Mouse (Mus musculus): ENCODE results near the gene Nynrin. TPM values are rescaled to one million over a fixed set of nuclear protein-coding genes. Genes with fewer than 3 reads are reported as not detected.

Nynrin gene
- polyA plus RNA-seq, 1 experiment from 2014 or later = 7.0 TPM

DNA sequence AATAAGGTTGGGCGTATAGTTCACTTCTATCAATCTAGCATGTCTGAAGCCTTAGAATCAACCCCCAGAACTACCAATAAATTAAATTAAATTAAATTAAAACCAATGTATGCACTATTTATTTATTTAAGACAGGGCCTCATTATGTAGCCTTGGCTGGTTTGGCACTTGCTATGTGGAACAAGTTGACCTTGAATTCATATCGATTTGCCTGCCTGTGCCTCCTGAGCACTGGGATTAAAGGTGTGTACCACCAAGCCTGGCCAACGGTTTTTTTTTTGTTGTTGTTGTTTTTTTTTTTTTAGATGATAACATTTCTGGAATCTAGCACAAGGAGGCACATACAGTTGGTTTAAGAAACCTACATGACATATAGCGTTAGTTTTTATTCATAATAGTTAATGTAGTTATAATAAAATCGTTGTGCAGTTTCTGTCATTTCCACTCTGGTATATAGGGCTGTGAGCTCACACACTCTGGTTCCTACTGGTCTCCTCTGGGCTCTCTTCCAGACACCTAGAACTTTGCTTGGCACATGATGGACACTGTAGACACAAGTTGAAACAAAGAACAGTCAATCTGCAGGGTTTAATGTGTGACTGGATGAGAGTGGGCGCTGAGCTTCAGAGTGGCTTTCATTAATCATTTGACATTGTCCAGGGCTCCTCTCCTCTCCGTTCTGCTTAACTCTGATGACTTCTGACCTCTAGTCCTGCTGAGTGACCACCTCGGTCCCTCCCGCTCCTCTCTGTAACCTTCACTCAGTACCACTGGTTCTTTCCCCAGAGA, 8.1 kb upstream of the Nynrin start:
- no peak overlapping the region for H3K4me2 ChIP-seq
- no peaks in the 10 kb centered on the region for H3K9me3 ChIP-seq (replicated peaks)
- H3K36me3 ChIP-seq = no peaks in the 10 kb centered on the region
- 71% methylated on average over 9 of the region's 9 CpGs for WGBS (ENCODE audit: insufficient replicate concordance)
- no peaks in the 10 kb centered on the region; the same call in 1 of the 2 replicates for H3K27me3 ChIP-seq (replicated peaks)
- H3K27ac ChIP-seq = no peak overlapping the region
- no peak overlapping the region for H3K4me3 ChIP-seq
- H3K4me1 ChIP-seq = peaks cover under 1% of the 10 kb centered on the region; the same call in 1 of the 2 replicates
- no peak overlapping the region for H3K9ac ChIP-seq
- ATAC-seq = no peak

DNA sequence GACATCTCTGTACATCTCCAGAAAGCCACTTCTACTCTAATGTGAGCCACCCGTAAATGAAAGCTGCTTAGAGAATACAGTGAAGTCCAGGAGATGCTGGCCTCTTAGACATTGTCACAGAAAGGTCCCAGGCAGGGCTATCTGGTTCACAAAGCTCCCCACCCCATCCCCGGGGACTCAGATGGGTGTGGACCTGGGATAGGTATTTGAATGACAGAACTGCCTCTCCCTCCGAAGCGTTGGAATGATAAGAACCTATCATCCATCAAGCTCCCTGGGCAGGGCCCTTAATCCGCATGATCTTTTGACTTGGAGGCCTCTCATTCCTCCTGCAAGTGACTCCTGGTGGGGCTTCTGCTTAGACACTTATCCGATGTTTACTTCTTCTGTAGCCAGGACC, 2.9 kb upstream of the Nynrin start:
- Histone ChIP-seq H3K4me2 (no peak overlapping the region), H3K9ac (no peak overlapping the region), H3K27me3 (replicated peaks) (peaks cover 17% of the 10 kb centered on the region), H3K36me3 (no peaks in the 10 kb centered on the region), H3K4me1 (peaks cover 44% of the 10 kb centered on the region), H3K4me3 (no peak overlapping the region), H3K27ac (no peak overlapping the region), H3K9me3 (replicated peaks) (no peaks in the 10 kb centered on the region)
- no peak for ATAC-seq
- WGBS (ENCODE audit: insufficient replicate concordance) = 38% methylated on average over 6 of the region's 6 CpGs

DNA sequence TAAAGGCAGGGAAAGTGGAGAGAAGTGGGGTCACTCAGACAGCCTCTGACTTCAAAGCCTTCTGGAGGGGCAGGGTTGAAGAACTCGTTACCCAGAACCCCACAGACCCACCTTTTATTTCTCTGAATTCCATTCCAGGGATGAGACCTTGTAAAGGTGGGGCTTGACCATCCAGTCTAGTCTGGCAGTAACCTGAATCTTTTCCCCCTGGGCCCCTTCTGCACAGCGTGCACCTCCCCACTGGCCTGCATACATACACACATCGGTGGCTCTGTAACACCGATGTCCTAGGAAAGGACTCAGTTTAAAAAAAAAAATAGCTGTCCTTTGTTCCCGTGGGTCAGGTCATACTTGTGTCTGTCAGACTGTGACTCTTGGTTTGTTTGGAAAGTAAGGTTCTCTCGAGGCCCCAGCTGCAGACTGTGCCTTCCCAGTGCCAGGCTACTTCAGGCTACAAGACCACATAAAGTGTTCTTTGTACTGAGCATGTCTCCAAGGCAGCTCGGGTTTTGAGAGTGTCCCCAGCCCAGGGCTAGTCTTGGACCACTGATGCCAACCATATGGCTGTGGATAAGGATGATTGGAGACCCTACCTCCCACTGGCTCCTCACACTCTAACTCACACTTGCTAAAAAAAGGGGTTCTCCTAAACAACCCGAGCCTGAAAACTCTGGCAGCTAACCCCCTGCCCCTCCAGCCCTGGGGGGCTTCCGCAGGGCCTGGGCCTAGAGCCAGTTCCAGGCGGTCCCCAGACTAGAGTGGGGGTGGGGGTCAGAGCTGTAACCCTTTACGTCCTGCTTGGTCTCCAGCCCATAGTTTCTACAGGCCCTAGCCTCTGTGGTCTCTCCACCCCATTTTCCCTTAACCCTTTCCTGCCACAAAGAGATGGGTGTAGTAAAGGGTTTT, 911 bp upstream of the Nynrin start:
- ATAC-seq = peak; percentile 40
- WGBS (ENCODE audit: insufficient replicate concordance) = 24% methylated on average over 11 of the region's 11 CpGs
- H3K4me1 ChIP-seq = peaks cover 56% of the 10 kb centered on the region
- no peaks in the 10 kb centered on the region for H3K9me3 ChIP-seq (replicated peaks)
- no peaks in the 10 kb centered on the region for H3K36me3 ChIP-seq
- H3K27me3 ChIP-seq (replicated peaks) = peaks cover 17% of the 10 kb centered on the region
- H3K4me2 ChIP-seq = peak overlapping the region; percentile 80
- peak overlapping the region; percentile 81 for H3K27ac ChIP-seq
- H3K9ac ChIP-seq = 0 out of 2 replicates have a peak overlapping the region, but pooled peaks have one; percentile 43
- H3K4me3 ChIP-seq = peak overlapping the region; percentile 59; the same call in 1 of the 2 replicates

DNA sequence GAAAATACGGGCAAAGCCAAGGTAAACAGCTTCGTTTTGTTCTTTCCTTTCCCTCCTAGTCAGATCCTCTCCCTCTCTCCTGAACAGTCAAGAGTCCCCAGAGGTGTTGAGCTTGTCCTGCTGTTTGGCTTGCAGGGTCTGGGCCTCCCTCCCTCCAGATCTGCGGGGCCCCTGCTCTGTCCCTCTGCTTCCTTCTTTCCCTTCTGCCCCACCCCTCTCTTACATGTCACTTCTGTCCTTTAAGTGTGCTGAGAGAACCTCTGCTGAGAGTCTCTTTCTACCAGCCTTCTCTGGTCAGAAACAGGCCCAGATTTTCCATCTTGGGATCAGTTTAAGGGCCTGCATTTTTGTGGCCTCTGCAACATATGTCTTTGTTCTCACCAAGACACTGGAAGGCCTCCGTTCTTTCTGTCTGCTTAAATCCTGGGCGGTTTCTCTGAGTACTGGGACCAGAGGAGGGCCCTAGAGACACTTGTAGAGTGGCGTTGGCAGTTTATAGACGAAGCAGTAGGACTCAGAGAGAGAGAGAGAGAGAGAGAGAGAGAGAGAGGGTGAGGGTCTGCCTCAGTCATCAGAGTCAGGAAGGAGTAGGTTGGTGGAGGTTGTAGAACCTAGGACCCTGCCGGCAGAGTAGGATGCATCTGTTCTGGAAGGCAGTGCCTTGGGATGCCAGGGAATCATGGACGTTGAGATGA, 743 bp downstream of the Nynrin start:
- 5% methylated on average over 9 of the region's 9 CpGs for WGBS (ENCODE audit: insufficient replicate concordance)
- ATAC-seq = no peak

DNA sequence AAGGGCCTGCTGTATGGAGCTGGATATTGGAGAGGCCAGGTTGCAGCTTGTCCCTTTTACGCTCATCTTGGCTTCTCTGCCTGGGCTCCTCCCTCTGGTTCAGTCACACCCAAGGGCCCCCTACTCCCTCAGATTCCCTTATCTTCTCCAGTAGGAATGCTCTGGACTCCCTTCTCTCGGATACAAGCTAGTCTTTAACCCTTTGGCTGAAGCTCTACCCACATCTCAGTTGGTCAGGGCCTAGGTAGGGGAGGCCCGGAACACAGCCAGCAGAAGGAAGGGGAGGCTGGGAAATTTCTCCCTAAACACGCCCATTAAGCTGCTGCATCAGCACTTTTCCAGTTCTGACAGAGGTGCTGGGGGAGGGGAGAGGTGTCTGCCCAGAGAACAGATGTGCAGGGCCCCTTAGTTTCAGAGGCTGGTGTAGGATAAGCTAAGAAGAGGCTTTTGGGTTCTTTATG, 1.3 kb downstream of the Nynrin start:
- H3K9ac ChIP-seq = peak overlapping the region; percentile 43
- H3K4me2 ChIP-seq = peak overlapping the region; percentile 80
- WGBS (ENCODE audit: insufficient replicate concordance) = 5% methylated on average over 4 of the region's 4 CpGs
- peaks cover 61% of the 10 kb centered on the region for H3K4me1 ChIP-seq
- no peaks in the 10 kb centered on the region for H3K9me3 ChIP-seq (replicated peaks)
- peak overlapping the region; percentile 81 for H3K27ac ChIP-seq
- no peaks in the 10 kb centered on the region for H3K36me3 ChIP-seq
- no peak for ATAC-seq
- H3K4me3 ChIP-seq = peak overlapping the region; percentile 59
- H3K27me3 ChIP-seq (replicated peaks) = peaks cover 17% of the 10 kb centered on the region

More for the DNA sequence above, 743 bp downstream of the Nynrin start:
- H3K27ac ChIP-seq = peak overlapping the region; percentile 81
- no peaks in the 10 kb centered on the region for H3K9me3 ChIP-seq (replicated peaks)
- peak overlapping the region; percentile 80 for H3K4me2 ChIP-seq
- H3K4me3 ChIP-seq = peak overlapping the region; percentile 59
- H3K27me3 ChIP-seq (replicated peaks) = peaks cover 17% of the 10 kb centered on the region
- no peaks in the 10 kb centered on the region for H3K36me3 ChIP-seq
- peak overlapping the region; percentile 43 for H3K9ac ChIP-seq
- H3K4me1 ChIP-seq = peaks cover 61% of the 10 kb centered on the region

DNA sequence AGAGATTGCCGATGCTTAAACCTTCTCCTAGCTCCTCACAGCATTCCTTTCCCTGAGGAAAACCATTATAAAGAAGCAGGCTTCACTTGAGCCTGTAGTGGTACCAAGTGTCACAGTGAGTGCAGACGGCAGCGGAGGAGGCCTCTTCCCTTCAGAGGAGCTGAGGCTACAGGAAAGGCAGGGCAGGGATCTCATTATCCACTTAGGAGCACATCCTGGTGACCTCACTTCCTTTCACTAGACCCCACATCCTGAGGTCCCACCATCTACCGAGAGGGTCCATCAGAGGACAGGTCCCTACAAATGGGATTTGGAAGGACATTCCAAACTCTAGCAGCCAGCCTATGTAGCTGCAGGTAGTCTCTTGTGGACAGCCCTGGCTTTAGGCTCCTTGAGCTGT, 3.8 kb downstream of the Nynrin start:
- H3K4me2 ChIP-seq = 0 out of 2 replicates have a peak overlapping the region, but pooled peaks have one; percentile 2
- no peak overlapping the region for H3K4me3 ChIP-seq
- H3K27ac ChIP-seq = no peak overlapping the region
- 0 out of 2 replicates have a peak, but pooled peaks cover 3% of the 10 kb centered on the region for H3K36me3 ChIP-seq
- 43% methylated on average over 4 of the region's 4 CpGs for WGBS (ENCODE audit: insufficient replicate concordance)
- peaks cover 17% of the 10 kb centered on the region for H3K27me3 ChIP-seq (replicated peaks)
- no peak overlapping the region for H3K9ac ChIP-seq
- no peak for ATAC-seq
- H3K9me3 ChIP-seq (replicated peaks) = no peaks in the 10 kb centered on the region
- H3K4me1 ChIP-seq = peaks cover 58% of the 10 kb centered on the region

DNA sequence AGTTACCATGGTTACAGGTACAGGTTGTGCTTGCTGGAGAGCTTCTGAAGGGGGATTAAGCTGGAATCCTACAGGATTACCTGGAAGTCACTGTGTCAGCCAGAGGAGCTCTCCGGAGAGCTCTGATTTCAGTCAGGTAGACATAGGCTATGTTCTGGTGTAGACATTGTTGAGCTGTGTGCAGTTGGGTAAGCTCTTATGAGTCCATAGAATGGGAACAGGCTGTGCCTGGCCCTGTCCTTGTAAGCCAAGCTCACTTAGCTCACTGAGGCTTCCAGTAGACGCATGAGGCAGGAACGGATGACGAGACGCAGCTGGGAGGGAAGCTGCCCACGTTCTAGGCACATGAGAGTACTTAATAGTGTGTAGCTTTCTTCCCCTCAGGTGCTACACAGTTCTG, 8.4 kb downstream of the Nynrin start:
- ATAC-seq = no peak
- Histone ChIP-seq H3K4me3 (no peak overlapping the region), H3K9me3 (replicated peaks) (no peaks in the 10 kb centered on the region), H3K4me2 (no peak overlapping the region), H3K27me3 (replicated peaks) (no peaks in the 10 kb centered on the region), H3K36me3 (peaks cover 32% of the 10 kb centered on the region), H3K4me1 (peaks cover 21% of the 10 kb centered on the region), H3K27ac (no peak overlapping the region), H3K9ac (no peak overlapping the region)
- whole genome bisulfite sequencing (ENCODE audit: insufficient replicate concordance) = 71% methylated on average over 6 of the region's 6 CpGs

DNA sequence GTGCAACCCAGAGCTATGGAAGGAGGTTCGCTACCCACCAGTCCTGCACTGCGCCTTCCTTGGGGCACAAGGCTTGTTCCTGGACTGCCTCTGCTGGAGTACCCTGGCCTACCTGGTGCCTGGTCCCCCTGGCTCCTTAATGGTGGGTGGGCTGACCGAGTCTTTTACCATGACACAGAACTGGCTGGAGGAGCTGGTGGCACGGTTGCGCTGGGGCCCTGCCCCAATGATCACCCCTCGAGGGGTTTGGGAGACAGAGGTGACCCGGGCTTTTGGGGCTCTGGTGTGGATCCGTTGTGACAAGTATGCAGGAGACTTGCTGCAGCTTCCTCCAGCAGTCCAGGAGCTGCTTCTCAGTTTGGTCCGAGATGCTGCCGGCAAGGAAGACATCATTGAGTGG, 9.2 kb downstream of the Nynrin start:
- no peak overlapping the region for H3K9ac ChIP-seq
- peaks cover 35% of the 10 kb centered on the region for H3K36me3 ChIP-seq
- 81% methylated on average over 10 of the region's 10 CpGs for WGBS (ENCODE audit: insufficient replicate concordance)
- H3K9me3 ChIP-seq (replicated peaks) = no peaks in the 10 kb centered on the region
- H3K27ac ChIP-seq = no peak overlapping the region
- no peak for ATAC-seq
- H3K4me2 ChIP-seq = no peak overlapping the region
- no peak overlapping the region for H3K4me3 ChIP-seq
- no peaks in the 10 kb centered on the region for H3K27me3 ChIP-seq (replicated peaks)
- H3K4me1 ChIP-seq = peaks cover 13% of the 10 kb centered on the region

DNA sequence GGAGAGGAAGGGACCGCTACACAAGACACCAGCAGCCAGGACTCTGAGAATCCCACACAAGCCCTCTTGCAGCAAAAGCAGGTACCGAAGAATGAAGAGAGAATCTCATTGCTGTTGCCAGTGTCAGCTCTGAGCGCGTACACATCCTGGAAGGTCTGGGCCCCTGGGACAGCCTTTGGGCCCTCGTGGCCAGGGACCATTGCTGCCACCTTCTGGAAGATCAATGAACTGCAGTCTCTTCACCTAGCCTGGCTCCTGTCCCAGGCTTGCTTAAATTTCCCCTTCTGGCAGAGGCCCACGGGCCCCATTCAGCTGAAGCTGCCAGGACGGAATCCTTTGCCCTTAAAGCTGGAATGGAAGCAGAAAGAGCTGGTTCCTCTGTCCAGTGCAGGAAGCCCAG, 10.0 kb downstream of the Nynrin start:
- Histone ChIP-seq H3K4me1 (peaks cover 9% of the 10 kb centered on the region), H3K9me3 (replicated peaks) (no peaks in the 10 kb centered on the region), H3K4me2 (no peak overlapping the region), H3K27me3 (replicated peaks) (no peaks in the 10 kb centered on the region), H3K27ac (no peak overlapping the region), H3K36me3 (peaks cover 43% of the 10 kb centered on the region), H3K4me3 (no peak overlapping the region), H3K9ac (no peak overlapping the region)
- ATAC-seq = 0 out of 2 replicates have a peak, but pooled peaks have one; percentile 35
- 40% methylated on average over 7 of the region's 7 CpGs for WGBS (ENCODE audit: insufficient replicate concordance)

DNA sequence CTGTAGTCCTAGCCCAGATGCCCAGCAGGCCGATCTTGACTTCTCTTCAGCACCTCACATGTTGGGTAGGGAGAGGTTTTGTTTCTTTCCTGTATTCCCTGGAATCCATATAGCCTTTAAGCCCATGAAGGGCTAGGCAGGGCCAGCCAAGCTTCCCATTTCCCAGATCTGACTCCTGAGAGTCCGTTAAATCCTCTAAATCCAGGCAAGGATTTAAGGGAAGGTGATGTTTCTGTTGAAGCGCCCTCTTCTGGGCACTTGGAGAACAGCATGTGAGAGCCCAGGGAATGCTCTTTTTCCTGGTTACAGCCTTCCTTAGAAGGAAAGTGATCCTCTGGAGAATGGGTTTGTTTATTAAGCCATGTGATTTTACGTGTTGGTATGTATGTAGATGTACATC, 13.2 kb downstream of the Nynrin start:
- peaks cover 3% of the 10 kb centered on the region for H3K4me1 ChIP-seq
- ATAC-seq = no peak
- H3K4me2 ChIP-seq = no peak overlapping the region
- no peak overlapping the region for H3K27ac ChIP-seq
- 31% methylated on average over 4 of the region's 4 CpGs for WGBS (ENCODE audit: insufficient replicate concordance)
- H3K27me3 ChIP-seq (replicated peaks) = no peaks in the 10 kb centered on the region
- H3K36me3 ChIP-seq = peaks cover 75% of the 10 kb centered on the region
- no peak overlapping the region for H3K9ac ChIP-seq
- no peak overlapping the region for H3K4me3 ChIP-seq
- no peaks in the 10 kb centered on the region for H3K9me3 ChIP-seq (replicated peaks)

DNA sequence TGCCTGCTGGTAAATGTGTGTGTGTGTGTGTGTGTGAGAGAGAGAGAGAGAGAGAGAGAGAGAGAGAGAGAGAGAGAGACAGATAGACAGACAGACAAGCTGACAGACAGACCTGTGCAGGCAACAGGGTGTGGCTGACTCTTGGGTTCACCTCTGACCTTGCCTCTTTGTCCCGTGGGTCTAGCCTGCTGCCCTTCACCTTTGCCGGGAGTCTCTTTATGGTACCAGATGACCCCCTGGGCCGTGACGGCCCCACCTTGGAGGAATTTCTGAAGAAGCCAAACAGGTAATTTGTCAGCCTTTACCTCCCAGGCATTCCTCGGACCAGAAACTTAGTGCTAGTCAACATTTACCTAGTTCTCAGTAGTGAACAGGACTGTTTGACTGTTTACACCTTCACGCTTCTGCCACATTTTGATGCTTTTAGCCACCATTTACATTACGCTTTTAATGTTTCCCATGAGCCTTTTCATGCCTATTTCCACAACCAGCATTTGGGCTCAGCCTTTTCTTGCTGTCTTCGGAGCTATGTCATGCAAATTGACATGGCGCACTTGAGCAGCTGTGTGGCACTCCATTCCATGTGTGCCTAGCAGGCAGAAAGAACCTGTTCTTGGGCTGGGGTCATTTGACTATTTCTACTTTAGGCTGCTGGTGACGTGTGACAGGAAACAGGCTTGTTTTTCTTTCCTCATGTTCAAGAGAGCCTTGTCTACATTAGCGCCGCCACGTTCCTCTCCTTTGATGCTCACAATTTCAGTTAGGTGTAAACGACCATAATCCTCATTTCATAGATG, 14.6 kb downstream of the Nynrin start:
- 76% methylated on average over 14 of the region's 14 CpGs for WGBS (ENCODE audit: insufficient replicate concordance)

More for the DNA sequence above, 14.6 kb downstream of the Nynrin start:
- Histone ChIP-seq H3K9ac (no peak overlapping the region), H3K4me1 (peaks cover 1% of the 10 kb centered on the region; the same call in 1 of the 2 replicates), H3K27ac (no peak overlapping the region), H3K36me3 (peaks cover 72% of the 10 kb centered on the region), H3K9me3 (replicated peaks) (no peaks in the 10 kb centered on the region), H3K4me2 (no peak overlapping the region), H3K27me3 (replicated peaks) (no peaks in the 10 kb centered on the region; the same call in 1 of the 2 replicates), H3K4me3 (no peak overlapping the region)
- ATAC-seq = no peak
